Mouse (Mus musculus): ENCODE results near the gene Slc22a27. TPM values are rescaled to one million over a fixed set of nuclear protein-coding genes. Genes with fewer than 3 reads are reported as not detected.
"Not testable (repeated sequence)": the region's sequence is repeated elsewhere in the genome, so short reads cannot be mapped to it uniquely, and the experiment has no call there.

Gene Slc22a27
- not detected in 2 replicates for polyA plus RNA-seq (2014; fragmentation: Nextera tagmentation; extraction: Ambion mirVana)

- H3K36me3 ChIP-seq (ENCODE audit: control insufficient read depth, insufficient read depth, low read length); H3K9me3 ChIP-seq (ENCODE audit: control insufficient read depth, low read length); ATAC-seq (ENCODE audit: insufficient read depth, low FRiP score, low TSS enrichment); H3K27me3 ChIP-seq (ENCODE audit: control insufficient read depth, insufficient read depth, low read length); H3K4me2 ChIP-seq (ENCODE audit: low read depth); DNase-seq (ENCODE audit: low spot score); H3K4me3 ChIP-seq (ENCODE audit: low read depth, low read length); H3K9ac ChIP-seq (ENCODE audit: low read length); H3K4me1 ChIP-seq (ENCODE audit: control insufficient read depth, insufficient read depth, low read length); H3K27ac ChIP-seq (ENCODE audit: low read depth, low read length): not testable (repeated sequence)
- WGBS = 77% methylated on average over 5 of the region's 5 CpGs
Observed at GRCm38 (mm10) chr19:7965927-7966326, at the start of gene Slc22a27. Slc22a27 (minus strand) TSS chr19:7966027.

GRCm38 (mm10) chr19:8011596-8011995 is 45.8 kb upstream of the Slc22a27 start:
- H3K4me1 ChIP-seq (ENCODE audit: control insufficient read depth, insufficient read depth, low read length); H3K27ac ChIP-seq (ENCODE audit: low read depth, low read length); H3K9ac ChIP-seq (ENCODE audit: low read length); DNase-seq (ENCODE audit: low spot score); H3K36me3 ChIP-seq (ENCODE audit: control insufficient read depth, insufficient read depth, low read length); ATAC-seq (ENCODE audit: insufficient read depth, low FRiP score, low TSS enrichment); H3K4me2 ChIP-seq (ENCODE audit: low read depth); H3K4me3 ChIP-seq (ENCODE audit: low read depth, low read length); H3K9me3 ChIP-seq (ENCODE audit: control insufficient read depth, low read length); H3K27me3 ChIP-seq (ENCODE audit: control insufficient read depth, insufficient read depth, low read length): not testable (repeated sequence)
- WGBS = 92% methylated on average over 9 of the region's 9 CpGs

- H3K27me3 ChIP-seq (ENCODE audit: control insufficient read depth, insufficient read depth, low read length); H3K9ac ChIP-seq (ENCODE audit: low read length); H3K4me3 ChIP-seq (ENCODE audit: low read depth, low read length); H3K27ac ChIP-seq (ENCODE audit: low read depth, low read length); ATAC-seq (ENCODE audit: insufficient read depth, low FRiP score, low TSS enrichment); H3K9me3 ChIP-seq (ENCODE audit: control insufficient read depth, low read length); DNase-seq (ENCODE audit: low spot score); H3K4me2 ChIP-seq (ENCODE audit: low read depth); H3K4me1 ChIP-seq (ENCODE audit: control insufficient read depth, insufficient read depth, low read length); H3K36me3 ChIP-seq (ENCODE audit: control insufficient read depth, insufficient read depth, low read length): not testable (repeated sequence)
- 88% methylated on average over 6 of the region's 6 CpGs for WGBS
Observed at GRCm38 (mm10) chr19:8009086-8009485, 43.3 kb upstream of the Slc22a27 start.

- H3K27ac ChIP-seq (ENCODE audit: low read depth, low read length) = no peak overlapping the region
- H3K4me3 ChIP-seq (ENCODE audit: low read depth, low read length) = no peak overlapping the region
- no peaks in the 10 kb centered on the region for H3K4me1 ChIP-seq (ENCODE audit: control insufficient read depth, insufficient read depth, low read length)
- no peak for DNase-seq (ENCODE audit: low spot score)
- H3K27me3 ChIP-seq (ENCODE audit: control insufficient read depth, insufficient read depth, low read length) = no peaks in the 10 kb centered on the region
- ATAC-seq (ENCODE audit: insufficient read depth, low FRiP score, low TSS enrichment) = no peak
- H3K9me3 ChIP-seq (ENCODE audit: control insufficient read depth, low read length) = no peaks in the 10 kb centered on the region
- no peaks in the 10 kb centered on the region for H3K36me3 ChIP-seq (ENCODE audit: control insufficient read depth, insufficient read depth, low read length)
- H3K4me2 ChIP-seq (ENCODE audit: low read depth) = no peak overlapping the region
- H3K9ac ChIP-seq (ENCODE audit: low read length) = no peak overlapping the region
- 78% methylated on average over 2 of the region's 2 CpGs for WGBS
Observed at GRCm38 (mm10) chr19:7968703-7969102, 2.9 kb upstream of the Slc22a27 start.

GRCm38 (mm10) chr19:7966550-7966949 is 723 bp upstream of the Slc22a27 start:
- H3K4me3 ChIP-seq (ENCODE audit: low read depth, low read length) = not testable (repeated sequence)
- WGBS = 59% methylated on average over 1 of the region's 1 CpGs

GRCm38 (mm10) chr19:7939391-7939790 is 26.4 kb downstream of the Slc22a27 start:
- not testable (repeated sequence) for H3K27me3 ChIP-seq (ENCODE audit: control insufficient read depth, insufficient read depth, low read length); H3K9me3 ChIP-seq (ENCODE audit: control insufficient read depth, low read length); H3K4me1 ChIP-seq (ENCODE audit: control insufficient read depth, insufficient read depth, low read length); DNase-seq (ENCODE audit: low spot score); H3K36me3 ChIP-seq (ENCODE audit: control insufficient read depth, insufficient read depth, low read length); H3K27ac ChIP-seq (ENCODE audit: low read depth, low read length); H3K4me3 ChIP-seq (ENCODE audit: low read depth, low read length); H3K9ac ChIP-seq (ENCODE audit: low read length); ATAC-seq (ENCODE audit: insufficient read depth, low FRiP score, low TSS enrichment); H3K4me2 ChIP-seq (ENCODE audit: low read depth)
- WGBS = 90% methylated on average over 18 of the region's 18 CpGs

More at GRCm38 (mm10) chr19:7966550-7966949, 723 bp upstream of the Slc22a27 start:
- not testable (repeated sequence) for H3K27me3 ChIP-seq (ENCODE audit: control insufficient read depth, insufficient read depth, low read length); H3K36me3 ChIP-seq (ENCODE audit: control insufficient read depth, insufficient read depth, low read length); H3K9me3 ChIP-seq (ENCODE audit: control insufficient read depth, low read length); H3K9ac ChIP-seq (ENCODE audit: low read length); H3K4me2 ChIP-seq (ENCODE audit: low read depth); ATAC-seq (ENCODE audit: insufficient read depth, low FRiP score, low TSS enrichment); H3K4me1 ChIP-seq (ENCODE audit: control insufficient read depth, insufficient read depth, low read length); DNase-seq (ENCODE audit: low spot score); H3K27ac ChIP-seq (ENCODE audit: low read depth, low read length)

GRCm38 (mm10) chr19:7876626-7877025 is 89.2 kb downstream of the Slc22a27 start:
- WGBS = 95% methylated on average over 1 of the region's 1 CpGs
- no peak overlapping the region for H3K9ac ChIP-seq (ENCODE audit: low read length)
- H3K36me3 ChIP-seq (ENCODE audit: control insufficient read depth, insufficient read depth, low read length) = no peaks in the 10 kb centered on the region
- ATAC-seq (ENCODE audit: insufficient read depth, low FRiP score, low TSS enrichment) (no peak), DNase-seq (ENCODE audit: low spot score) (no peak)
- H3K4me2 ChIP-seq (ENCODE audit: low read depth) = no peak overlapping the region
- no peaks in the 10 kb centered on the region for H3K27me3 ChIP-seq (ENCODE audit: control insufficient read depth, insufficient read depth, low read length)
- H3K4me3 ChIP-seq (ENCODE audit: low read depth, low read length) = no peak overlapping the region
- no peaks in the 10 kb centered on the region for H3K4me1 ChIP-seq (ENCODE audit: control insufficient read depth, insufficient read depth, low read length)
- H3K27ac ChIP-seq (ENCODE audit: low read depth, low read length) = no peak overlapping the region
- H3K9me3 ChIP-seq (ENCODE audit: control insufficient read depth, low read length) = no peaks in the 10 kb centered on the region

GRCm38 (mm10) chr19:7829851-7830250 is 136.0 kb downstream of the Slc22a27 start:
- DNase-seq (ENCODE audit: low spot score) (no peak), ATAC-seq (ENCODE audit: insufficient read depth, low FRiP score, low TSS enrichment) (no peak)
- no peak overlapping the region for H3K4me2 ChIP-seq (ENCODE audit: low read depth)
- H3K4me3 ChIP-seq (ENCODE audit: low read depth, low read length) = no peak overlapping the region
- no peaks in the 10 kb centered on the region for H3K36me3 ChIP-seq (ENCODE audit: control insufficient read depth, insufficient read depth, low read length)
- H3K9me3 ChIP-seq (ENCODE audit: control insufficient read depth, low read length) = 0 out of 2 replicates have a peak, but pooled peaks cover 8% of the 10 kb centered on the region
- no peak overlapping the region for H3K9ac ChIP-seq (ENCODE audit: low read length)
- WGBS = 71% methylated on average over 2 of the region's 2 CpGs
- H3K27me3 ChIP-seq (ENCODE audit: control insufficient read depth, insufficient read depth, low read length) = no peaks in the 10 kb centered on the region
- H3K27ac ChIP-seq (ENCODE audit: low read depth, low read length) = no peak overlapping the region
- H3K4me1 ChIP-seq (ENCODE audit: control insufficient read depth, insufficient read depth, low read length) = no peaks in the 10 kb centered on the region
